Mouse (Mus musculus): ENCODE results near the gene Hist1h2bb.
"Not testable (repeated sequence)": the region's sequence is repeated elsewhere in the genome, so short reads cannot be mapped to it uniquely, and the experiment has no call there.

Hist1h2bb gene

DNA sequence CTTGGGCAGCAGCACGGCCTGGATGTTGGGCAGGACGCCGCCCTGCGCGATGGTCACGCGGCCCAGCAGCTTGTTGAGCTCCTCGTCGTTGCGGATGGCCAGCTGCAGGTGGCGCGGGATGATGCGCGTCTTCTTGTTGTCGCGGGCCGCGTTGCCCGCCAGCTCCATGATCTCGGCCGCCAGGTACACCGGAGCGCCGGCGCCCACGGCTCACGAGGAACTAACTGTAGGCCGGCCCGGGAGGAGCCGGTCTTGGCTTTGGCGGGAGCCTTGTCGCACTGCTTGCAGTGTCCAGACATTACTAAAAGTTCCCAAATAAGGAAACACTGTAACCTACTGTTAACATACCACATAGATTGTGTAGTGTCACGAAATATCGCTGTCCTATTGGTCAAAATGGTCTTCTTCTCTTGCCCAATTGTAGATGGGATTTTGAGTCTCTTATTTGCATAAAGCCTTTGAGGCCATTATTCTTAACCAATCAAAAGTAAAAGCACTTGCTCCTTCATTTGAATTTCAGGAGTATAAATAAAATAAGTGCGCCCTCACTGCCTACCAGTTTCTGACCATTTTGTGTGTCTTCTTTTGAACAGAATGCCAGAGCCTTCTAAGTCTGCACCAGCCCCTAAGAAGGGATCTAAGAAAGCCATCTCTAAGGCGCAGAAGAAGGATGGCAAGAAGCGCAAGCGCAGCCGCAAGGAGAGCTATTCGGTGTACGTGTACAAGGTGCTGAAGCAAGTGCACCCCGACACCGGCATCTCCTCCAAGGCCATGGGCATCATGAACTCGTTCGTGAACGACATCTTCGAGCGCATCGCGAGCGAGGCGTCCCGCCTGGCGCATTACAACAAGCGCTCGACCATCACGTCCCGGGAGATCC, at the start of gene Hist1h2bb:
Gene Hist1h2bb (plus strand): TSS at position 534 of the 880 bp plus-strand sequence.
- DNase-seq (ENCODE audit: low spot score in 2 of 2) = peak; percentile 47 to 51

DNA sequence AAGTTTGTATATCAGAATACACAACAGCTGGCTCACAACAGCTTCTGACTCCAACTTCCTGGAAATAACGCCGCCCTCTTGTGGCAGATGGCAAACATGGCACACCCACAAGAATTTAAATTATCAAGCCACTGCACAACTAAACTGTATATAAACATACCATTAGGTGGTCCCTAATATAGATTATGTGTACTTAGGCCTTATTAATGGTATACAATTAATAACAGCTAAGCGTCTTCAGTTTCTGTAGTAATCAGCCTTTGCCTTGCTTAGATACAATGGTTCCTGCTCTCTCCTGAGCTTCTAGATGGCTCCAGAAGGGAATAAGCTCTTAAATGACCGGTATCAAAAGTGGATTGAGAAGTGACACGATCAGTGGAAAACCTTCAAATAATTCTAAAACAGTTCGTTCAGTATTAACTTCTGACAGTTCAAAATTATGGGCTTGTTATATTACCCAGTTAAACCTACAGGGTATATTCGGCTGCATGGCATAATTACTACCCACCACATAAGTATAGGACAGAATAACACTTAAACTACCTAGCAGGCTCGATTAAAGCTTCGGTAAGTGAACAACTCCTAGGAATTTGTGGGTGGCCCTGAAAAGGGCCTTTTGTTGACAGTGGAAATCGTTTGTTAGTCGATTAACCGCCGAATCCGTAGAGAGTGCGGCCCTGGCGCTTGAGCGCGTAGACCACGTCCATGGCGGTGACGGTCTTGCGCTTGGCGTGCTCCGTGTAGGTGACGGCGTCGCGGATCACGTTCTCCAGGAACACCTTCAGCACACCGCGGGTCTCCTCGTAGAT, 48.8 kb upstream of the Hist1h2bb start:
- DNase-seq (ENCODE audit: low spot score in 2 of 2) = no peak

DNA sequence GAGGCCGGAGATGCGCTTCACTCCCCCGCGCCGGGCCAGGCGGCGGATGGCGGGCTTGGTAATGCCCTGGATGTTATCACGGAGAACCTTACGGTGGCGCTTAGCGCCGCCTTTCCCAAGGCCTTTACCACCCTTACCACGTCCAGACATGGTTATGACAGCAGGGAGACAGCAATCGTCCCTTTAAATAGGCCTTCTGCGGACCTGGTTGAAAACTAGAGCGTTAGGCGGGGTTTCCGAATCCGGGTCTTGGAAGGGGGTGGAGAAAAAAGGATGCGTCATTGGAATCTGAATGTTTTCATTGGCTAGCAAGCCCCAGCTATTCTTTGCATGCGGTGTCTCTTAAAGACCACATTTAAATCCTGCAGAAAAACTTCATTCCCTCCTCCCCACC, 48.2 kb upstream of the Hist1h2bb start, which contains the start of gene Hist1h4c:
Gene Hist1h4c (minus strand): TSS at position 155 of the 394 bp plus-strand sequence.
- peak; percentile 99 for DNase-seq (ENCODE audit: low spot score in 2 of 2)

DNA sequence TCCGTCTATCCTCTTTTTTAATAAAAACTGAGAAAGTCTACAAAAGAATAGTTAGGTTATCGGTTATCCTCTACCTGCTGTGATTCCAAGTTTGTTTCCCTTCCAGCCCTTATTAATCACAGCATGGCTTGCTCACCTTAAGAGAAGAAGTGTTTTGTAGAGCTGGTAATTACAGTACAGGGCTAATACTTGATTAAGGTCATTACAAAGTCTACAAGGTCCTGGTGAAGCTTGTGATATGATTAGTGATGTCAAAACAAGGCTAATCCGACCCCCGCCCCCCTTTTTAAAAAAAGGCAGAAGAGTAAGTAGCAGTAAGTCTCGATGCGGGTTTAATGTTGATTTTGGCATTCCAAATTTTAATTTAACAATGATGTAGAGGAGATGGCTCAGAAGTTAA, 47.5 kb upstream of the Hist1h2bb start:
- DNase-seq (ENCODE audit: low spot score in 2 of 2) = no peak

DNA sequence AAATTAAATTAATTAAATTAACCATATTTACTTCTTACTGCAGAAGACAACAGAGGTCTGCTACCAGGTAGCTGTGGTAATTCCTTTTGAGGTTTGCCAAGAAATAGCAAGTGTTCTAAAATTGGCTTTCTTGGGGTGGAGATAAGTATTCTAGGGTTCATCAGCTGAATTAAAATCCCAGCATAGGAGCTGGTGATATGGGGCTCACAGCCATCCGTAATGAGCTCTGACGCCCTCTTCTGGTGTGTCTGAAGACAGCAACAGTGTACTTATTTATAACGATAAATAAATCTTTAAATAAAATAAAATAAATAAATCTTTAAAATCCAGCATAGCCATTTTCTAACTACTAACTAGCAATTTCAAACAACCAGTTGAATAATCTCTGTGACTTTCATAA, 46.8 kb upstream of the Hist1h2bb start:
- DNase-seq (ENCODE audit: low spot score in 2 of 2) = no peak

DNA sequence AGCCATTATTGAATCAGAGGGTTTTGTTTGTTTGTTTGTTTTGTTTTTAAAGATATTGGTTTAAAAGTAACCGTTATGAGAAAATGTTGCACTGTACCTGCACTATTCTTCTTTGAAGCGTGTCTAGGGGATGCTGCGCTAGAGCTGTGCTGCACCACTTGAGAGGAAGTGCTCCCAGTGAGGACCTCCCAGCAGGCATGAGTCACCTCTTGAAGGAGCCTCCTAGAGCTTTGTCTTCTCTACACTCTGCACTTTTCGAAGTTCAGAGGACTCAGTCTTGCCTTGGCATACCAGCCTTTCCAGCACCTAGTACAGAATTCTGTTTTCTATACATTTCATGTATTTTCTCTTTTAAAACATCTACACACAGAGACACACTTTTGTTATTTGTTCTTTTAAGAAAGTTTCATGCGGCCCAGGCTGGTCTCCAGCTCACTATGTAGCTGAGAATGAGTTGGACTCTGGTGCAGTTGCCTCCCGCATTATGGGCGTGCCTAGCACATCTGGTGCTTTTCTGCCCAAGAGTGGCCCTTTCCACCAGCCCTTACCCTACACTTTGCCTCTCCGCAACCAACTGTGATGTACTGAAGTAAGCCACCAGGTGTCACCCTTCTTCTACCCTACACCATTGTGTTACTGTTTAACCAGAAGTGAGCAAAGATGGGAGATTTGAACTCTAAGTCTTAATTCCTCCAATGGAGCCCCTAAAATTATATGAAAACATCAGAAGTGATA, 45.6 kb upstream of the Hist1h2bb start:
- peak; percentile 41 to 52 for DNase-seq (ENCODE audit: low spot score in 2 of 2)

DNA sequence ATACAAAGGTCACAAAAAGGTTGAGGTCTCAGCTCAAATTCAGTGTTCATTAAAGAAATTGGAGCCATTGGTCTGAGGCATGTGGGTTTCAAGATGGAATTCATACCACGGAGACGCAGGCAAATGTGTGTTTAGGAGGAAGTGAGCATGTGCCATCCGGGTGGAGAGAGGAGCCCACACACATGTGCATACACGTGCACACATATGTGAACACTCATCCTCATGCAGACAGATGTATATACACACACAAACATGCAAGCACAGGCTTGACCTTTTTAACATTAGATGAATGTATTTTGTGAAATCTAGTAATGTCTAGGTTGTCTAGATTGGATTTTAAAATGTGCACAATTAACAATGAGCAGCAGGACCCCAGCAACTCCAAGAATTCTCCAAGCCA, 44.3 kb upstream of the Hist1h2bb start:
- no peak for DNase-seq (ENCODE audit: low spot score in 2 of 2)

DNA sequence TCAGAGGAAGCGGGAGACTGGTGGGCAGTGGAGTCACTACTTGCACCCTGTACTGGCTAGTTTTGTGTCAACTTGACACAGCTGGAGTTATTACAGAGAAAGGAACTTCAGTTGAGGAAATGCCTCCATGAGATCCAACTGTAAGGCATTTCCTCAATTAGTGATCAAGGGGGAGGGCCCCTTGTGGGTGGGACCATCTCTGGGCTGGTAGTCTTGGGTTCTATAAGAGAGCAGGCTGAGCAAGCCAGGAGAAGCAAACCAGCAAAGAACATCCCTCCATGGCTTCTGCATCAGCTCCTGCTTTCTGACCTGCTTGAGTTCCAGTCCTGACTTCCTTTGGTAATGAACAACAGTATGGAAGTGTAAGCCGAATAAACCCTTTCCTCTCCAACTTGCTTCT, 43.7 kb upstream of the Hist1h2bb start:
- not testable (repeated sequence) for DNase-seq (ENCODE audit: low spot score in 2 of 2)

DNA sequence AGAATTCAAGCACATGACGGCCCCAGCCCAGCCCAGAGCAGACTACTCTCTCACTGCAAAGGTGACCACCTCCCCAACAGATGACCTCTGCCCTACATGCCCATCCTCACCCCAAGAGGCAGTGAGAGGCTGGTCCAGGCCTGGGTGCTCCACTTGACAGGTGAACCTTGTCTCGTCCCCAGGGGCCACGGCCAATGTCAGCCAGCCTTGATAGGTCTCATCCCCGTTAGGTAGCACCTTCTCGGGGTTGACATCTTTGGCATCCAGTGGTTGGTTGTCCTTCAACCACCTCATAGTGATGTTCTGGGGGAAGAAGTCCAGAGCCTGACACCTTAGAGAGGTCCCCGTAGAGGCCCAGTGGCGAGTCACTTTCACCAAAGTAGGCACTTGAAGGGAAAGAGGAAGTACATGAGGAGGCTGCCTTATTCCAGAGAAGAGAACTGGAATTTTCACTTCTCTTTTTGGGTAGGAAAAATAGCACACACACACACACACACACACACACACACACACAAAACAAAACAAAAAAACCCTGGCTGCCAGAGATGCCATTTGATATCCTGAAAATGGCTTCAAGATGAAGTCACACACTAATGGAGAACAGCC, 40.7 kb upstream of the Hist1h2bb start:
- no peak for DNase-seq (ENCODE audit: low spot score in 2 of 2)

DNA sequence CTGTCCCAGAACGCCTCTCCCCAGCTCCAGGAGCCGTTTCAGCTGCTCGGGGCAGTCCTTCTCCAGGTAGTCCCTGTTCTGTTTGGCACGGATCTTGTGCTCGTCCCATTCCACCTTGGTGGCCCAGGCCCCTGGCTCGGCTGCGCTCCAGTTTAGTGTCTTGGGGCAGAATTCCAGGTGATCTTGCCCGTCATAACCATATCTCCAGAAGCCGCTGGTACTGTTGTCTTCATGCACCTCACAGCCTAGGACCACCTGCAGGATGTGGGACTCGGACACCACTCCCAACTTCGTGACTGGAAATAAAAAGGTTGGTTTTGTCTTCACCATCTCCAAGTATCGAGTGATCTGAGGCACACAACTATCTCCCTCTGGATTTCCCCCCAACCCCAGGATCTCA, 39.8 kb upstream of the Hist1h2bb start:
- no peak for DNase-seq (ENCODE audit: low spot score in 2 of 2)

DNA sequence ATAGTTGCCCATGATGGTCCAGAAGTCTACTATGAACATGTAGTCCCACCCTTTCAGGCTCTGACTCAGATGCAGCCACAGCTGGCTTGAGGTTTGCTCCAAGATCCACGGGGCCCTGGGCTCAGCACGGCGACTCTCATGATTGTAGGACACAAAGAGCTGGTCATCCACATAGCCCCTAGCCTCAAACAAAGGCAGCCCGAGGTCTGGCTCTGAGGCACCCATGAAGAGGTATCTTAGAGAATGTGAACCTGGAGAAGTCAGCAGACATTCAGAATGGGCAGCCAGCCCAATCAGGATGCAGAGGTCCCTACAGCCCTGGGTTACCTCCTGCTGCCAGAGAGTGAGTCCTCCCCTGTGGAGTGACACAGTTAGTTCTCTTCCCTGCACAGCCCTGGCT, 38.5 kb upstream of the Hist1h2bb start:
- no peak for DNase-seq (ENCODE audit: low spot score in 2 of 2)

DNA sequence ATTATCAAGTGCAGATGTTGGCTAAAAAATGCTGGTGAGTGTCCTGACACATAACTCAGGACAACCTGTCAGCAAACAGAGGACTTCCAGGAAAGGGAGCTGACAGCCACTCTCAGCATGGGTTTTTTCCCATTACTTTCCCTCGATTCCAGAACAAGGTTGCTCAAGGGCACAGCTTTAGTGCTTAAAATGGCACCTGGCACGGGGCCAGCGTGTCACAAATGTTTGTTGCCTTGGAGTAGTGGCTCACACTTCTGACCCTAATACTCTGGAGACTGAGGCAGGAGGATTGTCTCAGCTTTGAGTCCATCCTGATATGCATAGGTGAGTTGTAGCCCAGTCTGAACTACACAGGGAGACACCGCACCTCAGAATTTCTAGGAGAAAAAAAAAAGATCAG, 37.9 kb upstream of the Hist1h2bb start:
- DNase-seq (ENCODE audit: low spot score in 2 of 2) = no peak

DNA sequence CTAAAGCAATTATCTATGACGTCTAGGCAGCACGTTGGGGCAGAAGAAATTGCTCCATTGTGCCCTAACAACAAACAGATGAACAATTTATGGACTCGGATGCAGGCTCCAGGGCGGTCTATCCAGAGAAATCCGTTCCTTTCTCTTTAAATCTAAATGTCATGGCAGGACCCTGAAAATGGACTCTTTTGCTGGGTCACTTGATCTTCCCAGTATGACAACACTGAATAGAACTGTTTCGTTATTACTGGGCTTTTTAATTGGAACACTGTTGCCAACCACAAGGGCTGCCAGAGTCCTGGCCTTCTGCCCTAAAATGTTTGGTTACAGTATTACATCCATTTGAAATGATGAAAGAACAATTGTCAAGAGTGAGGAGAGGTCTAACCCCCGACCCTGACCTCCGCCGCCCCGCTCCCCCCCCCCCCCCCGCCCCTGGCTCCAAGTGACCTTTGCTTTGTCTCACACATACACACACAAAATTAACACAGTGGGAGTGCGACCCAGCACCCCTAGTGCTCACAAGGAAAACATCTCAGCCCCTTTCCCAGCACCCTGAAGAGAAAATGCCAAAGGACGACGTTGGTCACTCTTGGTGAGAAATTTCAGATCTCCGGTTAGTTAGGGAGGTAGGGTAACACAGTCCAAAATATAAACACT, 36.7 kb upstream of the Hist1h2bb start:
- no peak for DNase-seq (ENCODE audit: low spot score in 2 of 2)

DNA sequence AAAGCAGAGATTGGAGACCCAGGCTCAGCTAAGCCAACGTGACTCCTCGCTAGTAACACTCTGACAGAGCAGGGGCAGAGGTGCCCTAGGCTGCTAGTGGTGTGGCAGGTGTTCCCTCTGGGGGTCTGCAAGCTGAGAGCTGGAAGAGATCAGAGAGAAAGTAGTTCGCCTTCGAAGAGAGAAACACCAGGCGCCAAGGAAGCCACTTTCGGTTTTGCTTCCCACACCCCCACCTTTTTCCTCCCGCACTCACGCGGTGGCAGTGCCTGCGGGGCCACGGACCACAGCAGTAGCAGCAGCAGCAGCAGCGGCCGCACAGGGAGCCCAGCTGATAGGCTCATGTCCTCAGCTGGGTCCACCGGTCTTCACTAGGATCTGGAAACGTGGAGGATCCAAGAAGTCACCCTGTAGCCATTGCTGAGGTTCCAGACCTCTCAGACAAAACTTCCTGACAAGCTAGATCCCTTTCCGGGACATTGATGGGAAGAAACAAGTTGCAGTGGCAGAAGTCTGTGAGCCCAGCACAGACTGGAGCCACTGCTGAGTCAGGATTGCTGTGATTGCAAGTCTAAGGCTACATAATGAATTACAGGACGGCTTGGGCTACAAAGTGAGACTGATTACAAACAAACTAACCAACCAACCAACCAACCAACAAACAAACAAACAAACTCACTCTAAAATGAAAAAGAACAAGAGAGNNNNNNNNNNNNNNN, 36.0 kb upstream of the Hist1h2bb start, which contains the start of gene Hfe:
Gene Hfe (minus strand): TSS at position 481 of the 716 bp plus-strand sequence.
- no peak for DNase-seq (ENCODE audit: low spot score in 2 of 2)

DNA sequence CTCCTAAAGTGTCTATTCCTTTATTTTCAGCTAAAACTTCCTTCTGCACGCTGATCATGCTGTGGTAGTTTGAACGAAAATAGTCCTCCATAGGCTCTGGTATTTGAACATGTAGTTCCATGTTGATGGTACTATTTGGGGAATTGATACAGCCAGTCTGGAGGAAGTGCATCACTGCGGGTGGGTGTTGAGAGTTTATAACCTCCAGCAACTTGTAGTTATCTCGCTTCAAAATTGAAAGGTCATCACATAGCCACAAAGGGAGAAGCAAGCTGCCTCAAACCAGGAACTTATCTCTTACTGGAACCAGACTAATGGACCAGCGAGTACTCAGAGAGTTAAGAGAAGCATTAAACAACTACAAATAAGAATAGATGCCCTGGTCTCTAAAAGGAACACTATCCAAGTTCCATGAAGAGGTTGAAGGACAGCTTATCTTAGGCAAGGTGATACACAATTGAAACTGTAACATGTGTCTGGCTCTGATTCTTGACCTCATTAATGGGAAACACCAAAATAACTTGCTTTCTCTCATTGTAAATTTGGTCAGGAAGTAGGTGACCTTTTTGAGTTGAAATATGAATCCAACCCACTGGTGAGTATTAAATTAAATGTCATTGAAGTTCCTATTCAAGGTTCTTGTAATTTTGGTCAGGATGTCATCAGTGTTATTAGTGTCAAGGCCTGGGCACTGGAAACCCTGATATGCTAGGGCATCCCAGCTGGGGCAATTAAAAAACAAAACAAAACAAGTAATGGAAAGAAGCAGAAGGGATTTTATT, 30.1 kb upstream of the Hist1h2bb start:
- no peak for DNase-seq (ENCODE audit: low spot score in 2 of 2)

DNA sequence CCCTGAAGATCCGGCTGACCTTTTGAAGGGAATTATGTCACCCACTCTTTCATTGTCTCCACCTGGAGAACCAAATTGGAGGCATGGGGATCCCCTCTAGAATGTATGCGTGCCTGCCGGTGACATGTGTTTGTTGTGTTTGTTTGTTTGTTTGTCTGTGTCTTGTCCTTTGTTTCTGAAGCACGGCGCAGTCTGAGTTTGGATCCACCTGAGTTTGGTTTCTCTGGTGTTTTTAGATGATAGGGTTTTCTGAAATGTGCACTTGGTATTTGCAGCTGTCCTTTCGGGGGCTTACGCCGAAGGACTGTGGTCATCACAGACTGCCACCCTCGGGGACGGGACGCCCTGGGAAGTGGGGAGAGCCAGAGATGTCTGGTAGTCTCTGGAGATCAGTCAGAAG, 29.4 kb upstream of the Hist1h2bb start:
- DNase-seq (ENCODE audit: low spot score in 2 of 2) = no peak

DNA sequence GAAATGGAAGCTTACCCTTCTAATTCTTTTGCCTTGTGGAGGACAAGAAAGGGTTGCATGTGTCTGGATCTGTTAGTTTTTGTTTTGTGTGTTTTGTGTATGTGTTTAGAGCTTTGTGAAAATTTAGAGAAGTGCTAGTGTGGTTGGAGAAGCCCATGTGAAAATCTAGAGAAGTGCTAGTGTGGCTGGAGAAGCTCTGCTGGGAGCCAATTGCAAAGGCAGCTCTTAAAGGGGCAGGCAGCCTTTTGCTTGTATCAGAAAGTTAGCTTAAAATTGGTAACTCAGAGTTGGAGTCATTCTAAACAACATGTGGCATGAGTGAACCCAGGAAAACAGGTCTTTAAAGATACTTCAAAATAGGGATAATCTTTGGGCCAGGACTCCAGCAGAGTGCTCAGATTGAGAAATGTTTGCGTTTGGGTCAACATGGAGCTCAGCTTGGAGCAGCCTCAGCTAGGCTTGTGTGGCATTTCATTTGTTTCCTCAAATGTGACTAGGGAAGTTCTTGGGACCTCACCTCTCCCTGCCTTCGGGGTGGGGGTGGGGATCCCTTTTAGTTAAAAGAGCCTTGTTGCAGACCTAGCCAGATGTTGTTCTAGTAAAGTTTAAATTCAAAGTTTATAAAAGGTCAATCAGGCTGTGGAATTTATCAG, 28.8 kb upstream of the Hist1h2bb start:
- not testable (repeated sequence) for DNase-seq (ENCODE audit: low spot score in 2 of 2)

DNA sequence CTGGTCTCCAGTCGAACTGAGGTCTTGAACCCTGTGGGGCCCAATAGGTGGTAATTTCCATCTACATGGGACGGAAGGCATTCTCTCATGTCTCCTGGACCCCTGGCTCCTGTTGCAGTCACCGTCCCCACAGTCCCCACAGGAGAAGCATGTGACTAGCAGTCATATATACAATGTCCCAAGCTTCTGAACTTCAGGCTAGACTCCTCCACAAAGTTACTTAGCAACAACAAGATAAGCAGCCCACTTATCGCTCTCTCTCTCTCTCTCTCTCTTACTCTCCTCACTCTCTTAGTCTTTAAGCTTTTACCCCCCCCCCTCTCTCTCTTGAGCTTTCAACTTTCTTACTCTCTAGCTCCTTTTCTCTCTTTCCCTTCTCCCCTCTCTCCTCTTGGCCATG, 22.3 kb upstream of the Hist1h2bb start:
- DNase-seq (ENCODE audit: low spot score in 2 of 2) = no peak

DNA sequence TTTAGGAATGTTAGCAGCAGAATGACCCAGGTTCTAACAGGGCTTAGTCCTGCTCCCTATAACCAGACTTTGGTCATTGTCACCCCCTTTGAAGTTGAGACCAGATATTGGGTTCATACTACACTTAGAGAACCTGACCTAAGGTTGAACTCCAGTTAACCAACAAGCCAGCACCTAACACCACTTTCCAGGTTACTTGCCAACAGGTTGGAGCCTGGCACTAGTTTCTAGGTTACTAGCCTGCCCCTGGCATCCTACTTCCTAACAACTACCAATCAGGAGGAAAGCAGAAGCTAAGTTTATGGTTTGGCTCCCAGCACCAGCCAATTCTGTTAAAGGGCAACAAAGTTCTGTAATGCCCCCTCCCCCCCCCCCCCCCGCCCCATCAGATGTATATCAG, 21.3 kb upstream of the Hist1h2bb start:
- no peak for DNase-seq (ENCODE audit: low spot score in 2 of 2)

All from frontal cortex, postnatal 25 days (tissue).